Mouse (Mus musculus) midbrain, embryonic 16.5 days (tissue): ENCODE measurements around the gene Gm9048. TPM values are rescaled to one million over a fixed set of nuclear protein-coding genes. Genes with fewer than 3 reads are reported as not detected.
"Not testable (repeated sequence)": the region's sequence is repeated elsewhere in the genome, so short reads cannot be mapped to it uniquely, and the experiment has no call there.

ENCODE experiments used
- ATAC-seq: fragments of 200-750 bp; cut with Nextera tagmentation; 2 replicates; pipeline ENCODE4 v1.8.0; 2017; ENCODE audit warnings: moderate TSS enrichment
- H3K27ac ChIP-seq: fragments of 300-500 bp; sonication (generic); 2 replicates; pipeline ENCODE4 v1.5.1; 2014; ENCODE audit warnings: mild to moderate bottlenecking, low read length, mixed read lengths
- H3K27me3 ChIP-seq: fragments of 300-500 bp; sonication (generic); 2 replicates; pipeline ENCODE4 v1.6.1; 2014; ENCODE audit warnings: low read depth, low read length, mixed read lengths; ENCODE audit not compliant: control insufficient read depth, insufficient read depth
- H3K36me3 ChIP-seq: fragments of 300-500 bp; sonication (generic); 2 replicates; pipeline ENCODE4 v1.6.1; 2014; ENCODE audit warnings: mild to moderate bottlenecking, low read length, moderate library complexity, mixed read lengths; ENCODE audit not compliant: control insufficient read depth, insufficient read depth
- H3K4me1 ChIP-seq: fragments of 300-500 bp; sonication (generic); 2 replicates; pipeline ENCODE4 v1.6.1; 2014; ENCODE audit warnings: mild to moderate bottlenecking, low read length, mixed read lengths; ENCODE audit not compliant: control insufficient read depth, insufficient read depth
- H3K4me2 ChIP-seq: fragments of 300-500 bp; sonication (generic); 2 replicates; pipeline ENCODE4 v1.6.1; 2014; ENCODE audit warnings: mild to moderate bottlenecking, low read length, mixed read lengths
- H3K4me3 ChIP-seq: fragments of 300-500 bp; sonication (generic); 2 replicates; pipeline ENCODE4 v1.5.1; 2014; ENCODE audit warnings: low read depth, mild to moderate bottlenecking, low read length, moderate library complexity, mixed read lengths
- H3K9ac ChIP-seq: fragments of 300-500 bp; sonication (generic); 2 replicates; pipeline ENCODE4 v1.6.1; 2014; ENCODE audit warnings: low read depth, low read length, mixed read lengths
- H3K9me3 ChIP-seq: fragments of 300-500 bp; sonication (generic); replicated peaks from 2 replicates; pipeline ENCODE4 v1.6.1; 2014; ENCODE audit warnings: mild to moderate bottlenecking, low read length, mixed read lengths; ENCODE audit not compliant: control insufficient read depth, poor library complexity, severe bottlenecking
- WGBS: fragments of 180-500 bp; shearing (Covaris S2); extraction: QIAGEN DNeasy Blood & Tissue Kit; methylation state at CpG from one replicate; pipeline ENCODE4 v1.1.7; 2014; 5-methylcytosine and 5-hydroxymethylcytosine counted together
- polyA plus RNA-seq: library from polyadenylated mRNA; unstranded; fragments of >200 nt; fragmentation: Nextera tagmentation; extraction: Ambion mirVana; gene quantifications from 2 replicates; pipeline ENCODE4 v1.2.1, GENCODE M21; 2015

Gene Gm9048
- not detected in 2 replicates for polyA plus RNA-seq

DNA sequence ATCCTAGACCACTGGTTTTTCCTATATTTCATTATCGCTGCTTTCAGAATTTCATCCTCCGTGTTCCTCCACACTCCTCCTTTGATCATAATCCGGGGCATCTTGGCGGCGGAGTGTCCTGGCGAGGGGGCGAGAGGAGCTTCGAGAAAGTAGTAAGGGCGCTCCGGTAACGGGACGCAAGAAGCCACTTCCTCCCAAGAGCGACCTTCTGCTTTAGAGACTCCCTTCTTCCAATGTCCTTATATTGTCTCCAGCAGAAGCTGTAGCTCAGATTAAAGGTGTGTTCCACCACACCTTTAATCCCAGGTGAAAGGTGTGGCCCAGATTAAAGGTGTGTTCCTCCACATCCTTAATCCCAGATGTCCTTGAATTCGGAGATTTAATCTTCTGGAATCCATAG is at the start of gene Gm9048:
Gm9048 (minus strand) TSS at position 101 of the 400 bp plus-strand sequence.
- H3K4me1 ChIP-seq, ATAC-seq, H3K36me3 ChIP-seq, H3K4me3 ChIP-seq, H3K4me2 ChIP-seq, H3K27me3 ChIP-seq, H3K9ac ChIP-seq, H3K9me3 ChIP-seq, H3K27ac ChIP-seq: not testable (repeated sequence)
- no CpG with 5 or more reads among the region's 14 CpGs for WGBS

- Histone ChIP-seq H3K4me2 (peak overlapping the region; percentile 47), H3K9me3 (no peaks in the 10 kb centered on the region; the same call in 1 of the 2 replicates), H3K27me3 (no peaks in the 10 kb centered on the region), H3K9ac (peak overlapping the region; percentile 49; the same call in 1 of the 2 replicates), H3K4me3 (no peak overlapping the region; the same call in 1 of the 2 replicates), H3K27ac (no peak overlapping the region), H3K36me3 (no peaks in the 10 kb centered on the region), H3K4me1 (0 out of 2 replicates have a peak, but pooled peaks cover 3% of the 10 kb centered on the region)
- 6% methylated on average over 10 of the region's 10 CpGs for WGBS
- ATAC-seq = peak; percentile 96
Measured at GRCm38 (mm10) chr10:118370443-118370842, 22.0 kb upstream of the Gm9048 start.

- ATAC-seq = no peak
- H3K27ac ChIP-seq = no peak overlapping the region
- WGBS = 83% methylated on average over 9 of the region's 9 CpGs
- no peaks in the 10 kb centered on the region for H3K27me3 ChIP-seq
- H3K9ac ChIP-seq = no peak overlapping the region
- no peak overlapping the region for H3K4me3 ChIP-seq
- H3K4me2 ChIP-seq = no peak overlapping the region
- H3K36me3 ChIP-seq = no peaks in the 10 kb centered on the region
- H3K4me1 ChIP-seq = 0 out of 2 replicates have a peak, but pooled peaks cover 3% of the 10 kb centered on the region
- H3K9me3 ChIP-seq = no peaks in the 10 kb centered on the region; the same call in 1 of the 2 replicates
Measured at GRCm38 (mm10) chr10:118369518-118369917, 21.0 kb upstream of the Gm9048 start.

DNA sequence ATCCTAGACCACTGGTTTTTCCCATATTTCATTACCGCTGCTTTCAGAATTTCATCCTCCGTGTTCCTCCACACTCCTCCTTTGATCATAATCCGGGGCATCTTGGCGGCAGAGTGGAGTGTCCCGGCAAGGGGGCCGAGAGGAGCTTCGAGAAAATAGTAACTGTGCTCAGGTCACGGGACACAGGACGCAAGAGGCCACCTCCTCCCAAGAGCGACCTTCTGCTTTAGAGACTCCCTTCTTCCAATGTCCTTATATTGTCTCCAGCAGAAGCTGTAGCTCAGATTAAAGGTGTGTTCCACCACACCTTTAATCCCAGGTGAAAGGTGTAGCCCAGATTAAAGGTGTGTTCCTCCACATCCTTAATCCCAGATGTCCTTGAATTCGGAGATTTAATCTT is 5.5 kb upstream of the Gm9048 start, which contains the start of gene Gm9049:
Gm9049 (minus strand) TSS at position 101 of the 400 bp plus-strand sequence.
- H3K4me3 ChIP-seq, H3K9me3 ChIP-seq, H3K4me2 ChIP-seq, H3K9ac ChIP-seq, H3K36me3 ChIP-seq, H3K27me3 ChIP-seq, H3K4me1 ChIP-seq, H3K27ac ChIP-seq, ATAC-seq: not testable (repeated sequence)
- 60% methylated on average over 1 of the region's 11 CpGs for WGBS

GRCm38 (mm10) chr10:118343155-118343554 is 5.3 kb downstream of the Gm9048 start, which contains the start of gene Gm9046:
Gm9046 (minus strand) TSS chr10:118343255.
- no CpG with 5 or more reads among the region's 14 CpGs for WGBS
- not testable (repeated sequence) for H3K27ac ChIP-seq

DNA sequence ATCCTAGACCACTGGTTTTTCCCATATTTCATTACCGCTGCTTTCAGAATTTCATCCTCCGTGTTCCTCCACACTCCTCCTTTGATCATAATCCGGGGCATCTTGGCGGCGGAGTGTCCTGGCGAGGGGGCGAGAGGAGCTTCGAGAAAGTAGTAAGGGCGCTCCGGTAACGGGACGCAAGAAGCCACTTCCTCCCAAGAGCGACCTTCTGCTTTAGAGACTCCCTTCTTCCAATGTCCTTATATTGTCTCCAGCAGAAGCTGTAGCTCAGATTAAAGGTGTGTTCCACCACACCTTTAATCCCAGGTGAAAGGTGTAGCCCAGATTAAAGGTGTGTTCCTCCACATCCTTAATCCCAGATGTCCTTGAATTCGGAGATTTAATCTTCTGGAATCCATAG is 10.7 kb downstream of the Gm9048 start, which contains the start of gene Gm9045:
Gm9045 (minus strand) TSS at position 101 of the 400 bp plus-strand sequence.
- no CpG with 5 or more reads among the region's 14 CpGs for WGBS
- not testable (repeated sequence) for H3K4me3 ChIP-seq, ATAC-seq

More at GRCm38 (mm10) chr10:118343155-118343554, 5.3 kb downstream of the Gm9048 start, which contains the start of gene Gm9046:
- H3K36me3 ChIP-seq, H3K4me1 ChIP-seq, H3K9ac ChIP-seq, H3K27me3 ChIP-seq, H3K4me3 ChIP-seq, H3K9me3 ChIP-seq, ATAC-seq, H3K4me2 ChIP-seq: not testable (repeated sequence)

GRCm38 (mm10) chr10:118332308-118332707 is 16.2 kb downstream of the Gm9048 start, which contains the start of gene Gm9044:
Gm9044 (minus strand) TSS chr10:118332408.
- ATAC-seq, H3K4me2 ChIP-seq, H3K27ac ChIP-seq, H3K4me1 ChIP-seq, H3K4me3 ChIP-seq, H3K36me3 ChIP-seq, H3K27me3 ChIP-seq, H3K9me3 ChIP-seq, H3K9ac ChIP-seq: not testable (repeated sequence)
- no CpG with 5 or more reads among the region's 14 CpGs for WGBS

More for the DNA sequence above, 10.7 kb downstream of the Gm9048 start, which contains the start of gene Gm9045:
- H3K27ac ChIP-seq, H3K36me3 ChIP-seq, H3K9ac ChIP-seq, H3K27me3 ChIP-seq, H3K4me1 ChIP-seq, H3K4me2 ChIP-seq, H3K9me3 ChIP-seq: not testable (repeated sequence)

- no CpG with 5 or more reads among the region's 11 CpGs for WGBS
- not testable (repeated sequence) for ATAC-seq, H3K4me2 ChIP-seq, H3K4me1 ChIP-seq, H3K9ac ChIP-seq, H3K36me3 ChIP-seq, H3K27me3 ChIP-seq, H3K27ac ChIP-seq, H3K4me3 ChIP-seq, H3K9me3 ChIP-seq
Measured at GRCm38 (mm10) chr10:118326869-118327268, 21.6 kb downstream of the Gm9048 start, which contains the start of gene Gm9040. Gm9040 (minus strand) TSS chr10:118326969.

DNA sequence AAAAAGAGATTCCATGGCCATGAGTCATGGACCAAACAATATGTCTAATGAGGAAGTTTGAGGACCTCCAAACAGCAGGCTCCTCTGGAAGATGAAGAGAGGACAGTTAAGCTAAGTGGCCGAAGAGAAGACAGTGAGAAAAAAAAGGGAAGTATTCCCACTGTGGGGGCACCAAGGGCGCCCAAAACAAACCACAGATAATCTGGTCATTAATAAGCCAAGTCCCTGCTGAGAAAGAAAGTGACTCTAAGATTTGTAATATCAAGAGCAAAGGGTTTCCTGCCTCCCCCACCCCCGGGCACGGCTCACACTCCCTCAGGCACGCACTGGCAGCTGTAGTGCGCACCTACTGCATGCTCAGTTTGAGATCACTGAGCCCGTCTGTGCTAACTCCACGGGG is 29.5 kb downstream of the Gm9048 start:
- Histone ChIP-seq H3K36me3 (no peaks in the 10 kb centered on the region), H3K9ac (no peak overlapping the region), H3K27ac (no peak overlapping the region), H3K4me2 (no peak overlapping the region), H3K4me3 (no peak overlapping the region), H3K4me1 (no peaks in the 10 kb centered on the region), H3K9me3 (no peaks in the 10 kb centered on the region), H3K27me3 (no peaks in the 10 kb centered on the region)
- 85% methylated on average over 8 of the region's 8 CpGs for WGBS
- no peak for ATAC-seq
